Mouse (Mus musculus): Measurements from ENCODE around the gene Ifnb1. TPM values are rescaled to one million over a fixed set of nuclear protein-coding genes. Genes with fewer than 3 reads are reported as not detected.

Gene Ifnb1
- total and polyA plus RNA-seq, 3 experiments: not detected

- Histone ChIP-seq H3K36me3 (replicated peaks) (no peaks in the 10 kb centered on the region), H3K4me1 (ENCODE audit: insufficient read depth, low read depth, low read length) (no peaks in the 10 kb centered on the region), H3K9me3 (replicated peaks) (no peaks in the 10 kb centered on the region), H3K4me3 (ENCODE audit: low read depth, low read length) (no peak overlapping the region), H3K27me3 (ENCODE audit: insufficient read depth, low read length) (no peaks in the 10 kb centered on the region)
- no peak for ATAC-seq (ENCODE audit: extremely low read depth, insufficient number of reproducible peaks, low FRiP score, poor library complexity, severe bottlenecking)
- TF ChIP-seq POLR2AphosphoS5 (IDR thresholded peaks at IDR 0.05; ENCODE audit: insufficient replicate concordance, low read depth, low read length) (no peak), GATA2 (IDR thresholded peaks at IDR 0.05; ENCODE audit: borderline replicate concordance, low read depth, low read length) (no peak), GATA1 (IDR thresholded peaks at IDR 0.05; ENCODE audit: borderline replicate concordance, low read length) (no peak), CTCF (IDR thresholded peaks at IDR 0.05; ENCODE audit: low read depth, low read length) (peak; percentile 63), TAL1 (conservative IDR thresholded peaks at IDR 0.05; ENCODE audit: low read depth, low read length) (no peak)
- DNase-seq (ENCODE audit: low spot score): peak; percentile 4
These were observed 21.2 kb upstream of the Ifnb1 start for GRCm38 (mm10) chr4:88543649-88544234.

GRCm38 (mm10) chr4:88537328-88537727, 14.8 kb upstream of the Ifnb1 start:
- TF ChIP-seq GATA2 (IDR thresholded peaks at IDR 0.05; ENCODE audit: borderline replicate concordance, low read depth, low read length) (no peak), POLR2AphosphoS5 (IDR thresholded peaks at IDR 0.05; ENCODE audit: insufficient replicate concordance, low read depth, low read length) (no peak), CTCF (IDR thresholded peaks at IDR 0.05; ENCODE audit: low read depth, low read length) (no peak), TAL1 (conservative IDR thresholded peaks at IDR 0.05; ENCODE audit: low read depth, low read length) (no peak), GATA1 (IDR thresholded peaks at IDR 0.05; ENCODE audit: borderline replicate concordance, low read length) (no peak)
- DNase-seq (ENCODE audit: low spot score) (no peak), ATAC-seq (ENCODE audit: extremely low read depth, insufficient number of reproducible peaks, low FRiP score, poor library complexity, severe bottlenecking) (no peak)
- no peaks in the 10 kb centered on the region for H3K9me3 ChIP-seq (replicated peaks)
- H3K36me3 ChIP-seq (replicated peaks): no peaks in the 10 kb centered on the region
- H3K4me3 ChIP-seq (ENCODE audit: low read depth, low read length): no peak overlapping the region
- H3K4me1 ChIP-seq (ENCODE audit: insufficient read depth, low read depth, low read length): no peaks in the 10 kb centered on the region
- no peaks in the 10 kb centered on the region for H3K27me3 ChIP-seq (ENCODE audit: insufficient read depth, low read length)

- no peaks in the 10 kb centered on the region for H3K4me1 ChIP-seq (ENCODE audit: insufficient read depth, low read depth, low read length)
- no peak overlapping the region for H3K4me3 ChIP-seq (ENCODE audit: low read depth, low read length)
- H3K36me3 ChIP-seq (replicated peaks): no peaks in the 10 kb centered on the region
- DNase-seq (ENCODE audit: low spot score) (no peak), ATAC-seq (ENCODE audit: extremely low read depth, insufficient number of reproducible peaks, low FRiP score, poor library complexity, severe bottlenecking) (no peak)
- H3K27me3 ChIP-seq (ENCODE audit: insufficient read depth, low read length): no peaks in the 10 kb centered on the region
- no peak for TF ChIP-seq GATA1 (IDR thresholded peaks at IDR 0.05; ENCODE audit: borderline replicate concordance, low read length)
- no peak for TF ChIP-seq CTCF (IDR thresholded peaks at IDR 0.05; ENCODE audit: low read depth, low read length)
- H3K9me3 ChIP-seq (replicated peaks): no peaks in the 10 kb centered on the region
These were observed 14.1 kb upstream of the Ifnb1 start for GRCm38 (mm10) chr4:88536640-88537039.

GRCm38 (mm10) chr4:88535742-88536141, 13.2 kb upstream of the Ifnb1 start:
- Histone ChIP-seq H3K27me3 (ENCODE audit: insufficient read depth, low read length) (no peaks in the 10 kb centered on the region), H3K4me1 (ENCODE audit: insufficient read depth, low read depth, low read length) (no peaks in the 10 kb centered on the region), H3K36me3 (replicated peaks) (no peaks in the 10 kb centered on the region), H3K9me3 (replicated peaks) (no peaks in the 10 kb centered on the region), H3K4me3 (ENCODE audit: low read depth, low read length) (no peak overlapping the region)
- DNase-seq (ENCODE audit: low spot score): no peak
- no peak for ATAC-seq (ENCODE audit: extremely low read depth, insufficient number of reproducible peaks, low FRiP score, poor library complexity, severe bottlenecking)
- TF ChIP-seq GATA2 (IDR thresholded peaks at IDR 0.05; ENCODE audit: borderline replicate concordance, low read depth, low read length) (no peak), GATA1 (IDR thresholded peaks at IDR 0.05; ENCODE audit: borderline replicate concordance, low read length) (no peak), POLR2AphosphoS5 (IDR thresholded peaks at IDR 0.05; ENCODE audit: insufficient replicate concordance, low read depth, low read length) (no peak), CTCF (IDR thresholded peaks at IDR 0.05; ENCODE audit: low read depth, low read length) (no peak), TAL1 (conservative IDR thresholded peaks at IDR 0.05; ENCODE audit: low read depth, low read length) (no peak)

GRCm38 (mm10) chr4:88534903-88535302, 12.3 kb upstream of the Ifnb1 start:
- H3K36me3 ChIP-seq (replicated peaks): no peaks in the 10 kb centered on the region
- H3K9me3 ChIP-seq (replicated peaks): no peaks in the 10 kb centered on the region
- H3K4me1 ChIP-seq (ENCODE audit: insufficient read depth, low read depth, low read length): no peaks in the 10 kb centered on the region
- no peaks in the 10 kb centered on the region for H3K27me3 ChIP-seq (ENCODE audit: insufficient read depth, low read length)
- no peak for DNase-seq (ENCODE audit: low spot score)
- ATAC-seq (ENCODE audit: extremely low read depth, insufficient number of reproducible peaks, low FRiP score, poor library complexity, severe bottlenecking): no peak
- TF ChIP-seq POLR2AphosphoS5 (IDR thresholded peaks at IDR 0.05; ENCODE audit: insufficient replicate concordance, low read depth, low read length) (no peak), CTCF (IDR thresholded peaks at IDR 0.05; ENCODE audit: low read depth, low read length) (no peak)
- H3K4me3 ChIP-seq (ENCODE audit: low read depth, low read length): no peak overlapping the region

GRCm38 (mm10) chr4:88533499-88533898, 10.9 kb upstream of the Ifnb1 start:
- no peak for ATAC-seq (ENCODE audit: extremely low read depth, insufficient number of reproducible peaks, low FRiP score, poor library complexity, severe bottlenecking)
- Histone ChIP-seq H3K4me3 (ENCODE audit: low read depth, low read length) (no peak overlapping the region), H3K36me3 (replicated peaks) (no peaks in the 10 kb centered on the region), H3K27me3 (ENCODE audit: insufficient read depth, low read length) (no peaks in the 10 kb centered on the region), H3K9me3 (replicated peaks) (no peaks in the 10 kb centered on the region), H3K4me1 (ENCODE audit: insufficient read depth, low read depth, low read length) (no peaks in the 10 kb centered on the region)
- no peak for DNase-seq (ENCODE audit: low spot score)
- TF ChIP-seq CTCF (IDR thresholded peaks at IDR 0.05; ENCODE audit: low read depth, low read length): no peak

- no peaks in the 10 kb centered on the region for H3K9me3 ChIP-seq (replicated peaks)
These were observed 8.3 kb upstream of the Ifnb1 start for GRCm38 (mm10) chr4:88530892-88531291.

More at GRCm38 (mm10) chr4:88530892-88531291, 8.3 kb upstream of the Ifnb1 start:
- H3K36me3 ChIP-seq (replicated peaks): no peaks in the 10 kb centered on the region
- no peaks in the 10 kb centered on the region for H3K4me1 ChIP-seq (ENCODE audit: insufficient read depth, low read depth, low read length)
- ATAC-seq (ENCODE audit: extremely low read depth, insufficient number of reproducible peaks, low FRiP score, poor library complexity, severe bottlenecking) (no peak), DNase-seq (ENCODE audit: low spot score) (no peak)
- H3K4me3 ChIP-seq (ENCODE audit: low read depth, low read length): no peak overlapping the region
- TF ChIP-seq TAL1 (conservative IDR thresholded peaks at IDR 0.05; ENCODE audit: low read depth, low read length) (no peak), POLR2AphosphoS5 (IDR thresholded peaks at IDR 0.05; ENCODE audit: insufficient replicate concordance, low read depth, low read length) (no peak), CTCF (IDR thresholded peaks at IDR 0.05; ENCODE audit: low read depth, low read length) (no peak), GATA1 (IDR thresholded peaks at IDR 0.05; ENCODE audit: borderline replicate concordance, low read length) (no peak), GATA2 (IDR thresholded peaks at IDR 0.05; ENCODE audit: borderline replicate concordance, low read depth, low read length) (no peak)
- no peaks in the 10 kb centered on the region for H3K27me3 ChIP-seq (ENCODE audit: insufficient read depth, low read length)
